Mouse (Mus musculus) heart, postnatal 10 days (tissue): ENCODE results near the gene Ephb2. TPM values are rescaled to one million over a fixed set of nuclear protein-coding genes. Genes with fewer than 3 reads are reported as not detected.

Experiments
- DNase-seq, 2 experiments: peaks; one replicate each; pipeline ENCODE4 v3.0.0; 2021
- intact Hi-C: fragments of 180-260 bp; cut with DNase I; formaldehyde crosslinking; loops from one replicate; pipeline ENCODE4 v1.15.1; 2025
- total RNA-seq, 2 experiments: library from RNA; stranded (reverse); gene quantifications; 2 replicates each; pipeline ENCODE4 v1.2.3; 2021

The Ephb2 gene
- total RNA-seq, 2 experiments from 2014 or later = 1.3 to 1.4 TPM

DNA sequence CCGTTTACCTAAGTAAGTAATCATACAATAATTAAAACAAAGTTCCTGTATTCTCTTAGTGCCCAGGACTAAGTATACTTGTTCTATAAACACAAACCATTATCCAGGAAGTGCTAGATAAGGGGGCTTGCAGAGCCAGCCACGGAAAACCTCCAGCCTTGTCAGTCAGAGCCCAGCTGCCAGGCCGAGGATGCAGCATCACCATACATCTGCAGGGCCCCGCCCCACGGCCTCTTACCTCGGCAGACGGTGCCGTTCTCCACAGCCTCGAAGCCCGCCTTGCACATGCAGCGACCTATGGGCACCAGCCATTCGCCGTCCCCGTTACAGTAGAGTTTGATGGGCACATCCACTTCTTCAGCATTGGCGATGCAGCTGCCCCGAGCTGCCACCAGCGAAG lies 65.1 kb downstream of the Ephb2 start:
- DNase-seq = no peak

DNA sequence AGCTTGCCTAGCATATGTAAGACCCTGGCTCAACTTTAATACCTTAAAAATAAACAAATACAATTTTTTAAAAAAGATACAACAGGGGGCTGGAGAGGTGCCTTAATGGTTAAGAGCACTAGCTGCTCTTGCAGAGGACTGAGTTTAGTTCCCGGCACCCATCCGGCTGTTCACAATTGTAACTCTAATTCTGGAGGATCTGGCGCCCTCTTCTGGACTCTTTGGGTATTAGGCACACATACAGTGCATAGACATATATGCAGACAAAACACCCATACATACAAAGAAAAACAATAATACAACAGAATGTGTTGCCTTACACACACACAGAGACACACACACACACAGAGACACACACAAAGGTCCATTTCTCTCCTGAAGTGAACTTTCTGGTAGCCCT lies 67.3 kb downstream of the Ephb2 start:
- no peak for DNase-seq
- intact Hi-C loops = no loop called here

More for the DNA sequence above, 65.1 kb downstream of the Ephb2 start:
- intact Hi-C loops = no loop called here

DNA sequence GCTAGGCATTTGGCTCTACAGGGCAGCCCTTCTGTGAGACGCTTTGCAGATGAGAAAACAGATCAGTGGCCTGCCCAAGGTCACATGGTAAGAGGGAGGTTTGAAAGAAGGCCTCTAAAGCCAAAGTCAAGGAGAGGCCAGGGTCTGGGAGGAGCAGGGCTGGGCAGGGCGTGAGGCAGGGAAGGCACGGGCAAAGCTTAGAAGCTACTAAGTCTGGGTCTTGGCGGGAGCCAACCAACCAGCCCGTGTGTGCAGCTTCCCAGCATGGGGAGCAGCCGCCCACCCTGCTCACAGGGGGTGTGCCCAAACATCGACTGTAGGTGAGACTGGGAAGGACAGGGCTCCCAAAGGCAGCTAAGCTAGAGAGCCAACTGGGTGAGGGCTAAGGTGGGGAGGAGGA lies 70.7 kb downstream of the Ephb2 start:
- intact Hi-C loops = no loop called here
- DNase-seq = no peak

DNA sequence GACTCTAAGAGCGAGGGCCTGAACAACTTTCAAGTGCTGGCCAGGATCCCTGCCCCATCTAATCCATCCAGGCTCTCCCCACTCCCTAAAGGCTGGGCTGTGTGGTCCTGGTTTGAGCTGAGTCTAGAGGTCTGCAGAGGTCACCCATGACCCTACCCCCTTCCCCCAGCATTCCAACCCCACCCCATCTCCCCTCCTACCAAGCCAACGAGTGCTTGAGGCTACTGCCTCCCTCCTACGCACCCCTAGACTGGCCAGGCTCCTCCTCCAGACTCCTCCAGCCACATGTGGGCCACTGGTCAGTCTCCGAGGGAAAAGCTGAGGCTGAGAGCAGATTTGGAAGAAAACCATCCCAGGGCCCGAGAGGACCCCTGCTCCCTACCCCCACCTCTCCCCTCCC lies 72.4 kb downstream of the Ephb2 start:
- DNase-seq = no peak
- intact Hi-C loops = no loop called here

DNA sequence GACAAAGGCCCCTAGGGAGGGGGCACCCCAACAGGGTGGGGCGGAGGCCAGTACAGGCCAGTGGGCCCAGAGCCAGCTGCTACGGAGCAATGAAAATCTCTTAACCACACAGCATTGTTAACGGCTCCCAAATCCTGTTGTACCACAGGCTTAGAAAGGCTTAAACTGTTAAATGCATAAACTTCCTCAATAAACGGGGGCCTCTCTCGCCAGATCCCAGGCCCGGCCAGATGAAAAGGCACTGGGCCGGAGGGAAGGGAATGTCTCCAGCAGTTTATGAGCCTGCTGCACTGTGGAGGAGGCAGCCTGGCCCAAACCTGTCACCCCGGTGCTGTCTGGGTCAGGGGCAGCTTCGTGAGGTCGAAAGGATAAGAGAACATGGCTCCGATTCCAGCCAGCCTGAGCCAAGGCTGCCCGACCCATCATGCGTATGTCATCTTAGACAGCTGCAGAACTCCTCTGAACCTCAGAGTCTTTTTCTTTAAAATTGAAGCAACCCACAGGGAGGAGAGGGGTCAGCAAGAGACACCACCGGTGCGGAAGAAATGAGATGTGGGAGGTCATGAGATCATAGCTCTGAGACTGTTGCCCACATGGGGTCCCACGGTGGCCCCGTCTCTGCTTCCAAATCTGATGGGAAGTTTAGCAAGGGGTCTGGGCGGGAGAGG lies 73.9 kb downstream of the Ephb2 start:
- intact Hi-C loops = no loop called here
- no peak for DNase-seq

DNA sequence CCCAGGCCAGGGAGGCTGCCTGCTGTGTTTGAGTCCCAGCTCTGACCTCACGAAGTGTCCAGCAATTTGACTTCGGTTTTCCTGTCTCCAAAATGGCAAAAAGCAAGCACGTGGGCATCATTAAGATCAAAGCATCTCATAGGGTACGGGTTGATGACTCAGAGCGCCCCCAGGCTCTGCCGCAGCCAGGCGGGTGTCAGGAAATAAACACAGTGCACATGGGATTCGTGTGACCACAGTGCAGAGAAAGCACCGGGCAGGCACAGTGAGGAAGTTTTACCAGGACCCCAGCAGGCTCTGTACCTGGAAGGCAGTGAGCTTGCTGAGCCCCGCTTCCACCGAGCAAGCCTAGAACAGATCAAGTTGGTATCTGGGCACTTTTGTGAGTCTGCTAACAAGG lies 74.9 kb downstream of the Ephb2 start:
- DNase-seq = no peak
- intact Hi-C loops = no loop called here

DNA sequence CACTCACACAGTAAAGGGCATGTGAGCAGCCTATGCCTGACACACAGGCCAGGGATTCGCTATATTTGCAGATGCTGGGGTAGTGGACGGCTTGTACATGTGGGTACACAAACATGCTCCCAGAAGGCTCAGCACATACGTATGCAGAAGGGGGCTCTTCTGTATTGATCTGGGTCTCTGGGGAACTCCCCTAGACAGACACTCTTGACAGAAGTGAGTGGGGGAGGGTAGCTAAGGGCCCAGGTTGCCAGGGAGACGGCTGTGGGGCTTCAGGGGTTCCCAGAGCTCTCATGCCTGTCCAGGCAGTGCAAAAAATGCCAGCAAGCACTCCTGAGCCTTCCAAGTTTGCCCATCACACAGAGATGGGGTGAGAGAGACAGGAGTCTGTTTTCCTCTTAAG lies 78.7 kb downstream of the Ephb2 start:
- intact Hi-C loops = no loop called here
- DNase-seq = no peak

DNA sequence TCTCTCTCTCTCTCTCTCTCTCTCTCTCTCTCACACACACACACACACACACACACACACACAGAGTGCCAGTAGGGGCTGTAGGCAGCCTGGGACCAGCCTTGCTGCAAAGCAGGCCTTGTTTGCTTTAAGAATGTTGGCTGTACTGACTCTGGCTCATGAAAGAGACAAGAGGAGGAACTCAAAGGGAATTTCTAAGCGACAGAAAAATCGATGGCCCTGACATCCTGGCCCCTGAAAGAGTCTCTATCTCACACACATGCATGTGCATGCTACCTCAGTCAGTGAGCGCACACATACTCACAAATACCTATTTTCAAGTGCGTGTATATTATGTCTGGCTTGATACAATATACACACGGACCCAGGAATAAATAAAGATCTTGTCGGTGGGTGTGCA lies 79.3 kb downstream of the Ephb2 start:
- no peak for DNase-seq
- intact Hi-C loops = no loop called here

DNA sequence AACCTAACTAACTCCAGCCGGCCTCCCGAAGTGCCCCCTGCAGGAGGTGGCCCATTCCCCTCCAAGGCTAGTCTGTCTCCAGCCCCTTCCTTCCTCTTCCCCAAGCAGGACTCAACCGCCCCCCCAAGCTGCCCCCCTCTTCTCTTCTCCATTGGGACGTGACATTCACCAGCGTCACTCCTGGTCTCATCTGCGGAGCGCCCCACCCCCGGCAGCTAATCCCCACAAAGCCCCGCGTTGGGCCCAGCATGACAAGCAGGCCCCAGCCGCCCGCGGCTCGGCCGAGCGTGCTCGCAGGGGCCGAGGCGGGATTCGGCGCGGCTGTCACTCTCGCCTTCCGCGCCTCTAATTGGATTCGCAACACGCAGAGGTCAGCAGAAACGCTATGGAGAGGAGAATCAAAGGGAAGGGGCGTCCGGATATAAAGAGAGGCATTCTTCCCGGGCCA lies 80.4 kb downstream of the Ephb2 start:
- intact Hi-C loops = no loop called here

DNA sequence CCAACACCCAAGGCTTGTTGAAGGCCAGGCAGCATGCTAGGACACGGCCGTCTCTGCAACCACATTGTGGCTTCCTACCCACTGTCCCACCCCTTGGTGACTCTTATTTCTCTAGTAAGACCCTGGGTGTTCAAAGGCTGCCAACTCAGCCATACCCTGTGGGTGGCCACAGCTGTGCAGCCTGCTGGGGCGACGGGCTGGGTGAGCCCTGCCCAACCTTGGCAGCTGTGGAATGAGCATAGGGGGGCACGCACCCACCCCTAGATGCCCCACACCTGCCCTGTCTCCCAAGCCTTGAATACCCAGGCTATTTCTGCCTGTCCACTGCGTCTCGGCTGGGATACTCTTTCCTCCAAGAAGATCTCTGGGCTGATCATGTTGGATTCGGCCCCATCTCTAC lies 81.5 kb downstream of the Ephb2 start:
- DNase-seq = no peak
- intact Hi-C loops = no loop called here

More for the DNA sequence above, 80.4 kb downstream of the Ephb2 start:
- peak in 1 of 2 experiments; percentile 52 for DNase-seq

DNA sequence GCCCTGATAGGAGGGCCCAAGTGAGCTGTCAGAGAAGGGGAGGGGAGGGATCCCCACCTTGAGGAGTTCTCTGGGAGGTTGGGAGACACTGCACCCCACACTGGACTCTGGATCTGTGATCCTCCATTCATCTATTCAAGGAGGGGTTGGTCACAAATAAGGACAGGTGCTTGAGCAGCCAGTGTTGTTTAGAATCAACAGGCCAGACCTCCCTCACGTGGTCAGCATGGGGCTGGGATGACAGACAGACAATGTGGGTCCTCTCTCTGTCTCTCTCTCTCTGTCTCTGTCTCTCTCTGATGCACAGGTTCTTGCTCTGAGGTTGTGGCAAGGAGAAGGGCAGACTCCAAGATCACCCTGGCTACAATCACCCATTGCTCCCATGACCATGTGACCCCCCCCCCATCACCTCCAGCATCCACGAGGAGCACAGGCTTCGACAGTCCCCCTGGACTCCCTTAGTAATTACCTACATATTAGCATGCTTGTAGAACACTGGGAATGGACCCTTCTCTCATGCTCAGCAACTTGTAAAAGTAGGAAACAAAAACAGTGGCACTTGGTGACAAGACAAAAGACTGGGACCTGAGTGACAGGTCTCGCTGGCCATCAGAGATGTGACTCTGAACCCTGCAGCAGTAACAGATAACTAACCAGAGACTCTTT lies 84.3 kb downstream of the Ephb2 start:
- DNase-seq = no peak
- intact Hi-C loops = no loop called here

DNA sequence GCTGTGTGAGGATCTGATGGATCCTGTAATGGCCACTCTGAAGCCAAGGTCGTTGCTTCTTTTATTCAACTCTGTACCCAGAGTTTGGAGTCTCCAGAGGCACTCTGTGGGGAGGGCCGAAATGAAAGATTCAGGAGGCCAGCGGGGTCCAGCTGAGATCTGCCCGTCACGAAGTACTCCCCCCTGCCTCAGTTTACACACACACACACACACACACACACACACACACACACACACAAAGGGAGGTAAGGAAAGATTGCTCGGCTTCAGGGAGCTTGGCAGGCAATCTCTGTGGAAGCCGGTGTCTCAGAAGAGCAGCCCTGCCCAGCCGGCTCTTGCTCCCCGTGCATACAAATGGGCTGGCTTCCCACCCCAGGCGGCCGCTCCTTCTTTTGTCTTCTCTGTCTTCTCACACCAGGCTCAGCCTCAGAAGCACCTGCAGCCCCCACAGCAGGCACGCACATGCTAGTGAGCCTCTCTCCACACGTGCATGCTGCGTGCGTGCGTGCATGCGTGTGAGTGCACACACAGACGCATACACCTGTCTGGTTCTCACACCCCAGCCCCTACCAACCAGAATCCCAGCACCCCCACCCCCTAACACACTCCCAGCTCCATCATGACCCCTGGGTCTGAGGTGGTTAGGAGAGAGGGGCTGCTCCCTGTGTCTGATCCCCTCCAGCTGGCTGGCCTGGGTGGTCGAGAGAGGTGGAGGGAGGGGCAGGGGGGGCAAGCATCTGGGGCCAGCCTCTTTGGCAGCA lies 85.0 kb downstream of the Ephb2 start:
- DNase-seq = no peak
- intact Hi-C loops = no loop called here

DNA sequence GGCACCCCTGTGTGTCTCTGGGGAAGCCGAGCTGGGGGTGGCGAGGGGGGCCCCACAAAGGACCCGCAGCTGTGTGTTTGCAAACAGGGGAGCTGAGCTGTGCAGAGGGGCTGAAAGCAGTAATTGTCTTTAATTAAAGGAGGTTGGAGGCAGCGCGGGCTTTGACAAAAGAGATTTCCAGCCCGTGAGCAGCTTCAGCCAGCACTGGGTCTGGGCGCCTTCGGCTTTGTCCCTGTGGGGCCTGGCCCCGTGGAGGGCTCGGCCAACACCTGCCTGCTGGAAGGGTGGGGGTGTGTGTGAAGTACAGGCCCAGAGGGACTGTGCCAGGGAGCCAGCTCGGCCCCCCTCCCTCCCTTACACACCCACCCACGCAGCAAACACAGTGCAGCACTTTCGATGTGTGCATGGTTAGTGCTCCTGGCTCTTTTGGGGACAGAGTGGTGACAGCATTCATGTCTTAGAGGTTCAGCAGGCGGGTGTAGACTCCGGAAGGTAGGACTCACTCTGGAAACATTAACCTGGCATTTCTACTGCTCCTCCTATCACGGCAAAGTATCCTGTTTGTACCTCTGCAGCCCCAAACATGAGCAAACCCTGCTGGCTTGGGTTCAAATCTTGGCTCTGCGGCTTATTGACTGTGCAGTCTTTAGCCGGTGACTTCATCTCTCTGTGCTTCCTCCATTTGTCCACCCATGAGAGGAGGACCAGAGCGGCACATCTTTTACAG lies 85.8 kb downstream of the Ephb2 start:
- intact Hi-C loops = loop anchor here (5.0 kb wide), 1 partner anchor 52 kb away; no protein-coding TSS in a partner anchor
- no peak for DNase-seq

DNA sequence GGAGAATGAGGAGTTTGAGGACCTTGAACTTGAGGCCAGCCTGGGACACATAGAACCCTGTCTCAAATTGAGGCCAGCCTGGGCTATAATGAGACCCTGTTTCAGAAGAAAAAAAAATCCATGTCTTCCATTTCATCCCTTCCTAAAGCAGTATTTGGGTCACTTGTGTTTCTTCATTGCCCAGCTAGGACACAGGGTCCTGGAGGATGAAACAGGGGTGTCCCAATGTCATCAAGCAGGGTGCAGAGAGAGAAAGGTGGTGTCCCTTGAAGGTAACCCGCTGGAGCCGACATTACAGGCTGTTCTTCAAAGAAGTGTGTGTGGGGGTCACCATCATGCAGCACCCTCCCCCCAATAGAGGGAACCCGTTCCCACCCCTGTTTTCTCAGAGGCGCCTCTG lies 86.4 kb downstream of the Ephb2 start:
- DNase-seq = no peak
- intact Hi-C loops = loop anchor here (5.0 kb wide), 1 partner anchor 53 kb away; no protein-coding TSS in a partner anchor

DNA sequence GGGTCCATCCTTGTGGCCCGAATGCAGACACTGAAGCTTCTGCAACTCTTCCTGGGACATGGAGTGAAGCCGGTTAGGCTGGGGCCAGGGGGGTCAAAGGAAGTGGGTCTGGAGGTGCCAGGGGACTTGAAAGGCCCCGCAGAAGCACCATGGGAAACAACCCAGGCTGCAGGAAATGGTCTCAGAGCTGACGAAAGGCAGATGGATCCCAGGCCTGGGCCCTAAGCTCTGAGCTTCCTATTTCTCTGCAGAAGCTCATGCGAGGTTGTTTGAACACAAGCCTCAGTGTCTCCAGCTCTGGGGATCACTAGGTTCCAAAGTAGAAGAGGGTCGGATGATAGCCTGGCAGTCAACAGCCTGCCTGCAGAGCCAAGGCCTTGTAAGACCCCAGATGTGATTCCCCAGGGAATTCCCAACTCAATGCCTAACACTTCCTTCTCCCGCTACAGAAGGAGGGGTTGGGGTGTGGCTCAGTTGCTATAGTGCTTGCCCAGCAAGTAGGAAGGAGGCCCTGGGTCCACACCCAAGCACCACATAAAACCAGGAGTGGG lies 86.9 kb downstream of the Ephb2 start:
- peak; percentile 50 to 53 for DNase-seq
- intact Hi-C loops = loop anchor here (5.0 kb wide), 1 partner anchor 53 kb away; no protein-coding TSS in a partner anchor

DNA sequence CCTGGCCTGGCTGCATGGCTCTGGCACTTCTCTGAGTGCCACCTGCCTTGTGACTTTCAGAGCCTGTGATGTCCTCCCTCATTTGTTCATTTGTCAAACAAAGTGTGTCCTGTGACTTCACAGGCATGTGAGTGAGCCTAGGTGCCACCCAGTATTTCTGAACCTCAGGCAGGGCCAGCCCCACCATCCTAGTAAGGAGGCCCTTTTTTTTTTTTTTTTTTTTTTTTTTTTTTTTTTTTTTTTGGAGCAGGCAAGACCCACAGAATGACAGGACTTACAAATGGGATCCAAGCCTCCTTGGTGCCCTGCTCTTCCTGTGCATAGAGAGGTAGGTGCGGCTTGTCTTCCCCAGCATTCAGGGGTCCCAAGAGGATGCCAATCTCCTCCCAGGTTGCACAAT lies 89.3 kb downstream of the Ephb2 start:
- intact Hi-C loops = loop anchor here (5.0 kb wide), 1 partner anchor 56 kb away; no protein-coding TSS in a partner anchor

DNA sequence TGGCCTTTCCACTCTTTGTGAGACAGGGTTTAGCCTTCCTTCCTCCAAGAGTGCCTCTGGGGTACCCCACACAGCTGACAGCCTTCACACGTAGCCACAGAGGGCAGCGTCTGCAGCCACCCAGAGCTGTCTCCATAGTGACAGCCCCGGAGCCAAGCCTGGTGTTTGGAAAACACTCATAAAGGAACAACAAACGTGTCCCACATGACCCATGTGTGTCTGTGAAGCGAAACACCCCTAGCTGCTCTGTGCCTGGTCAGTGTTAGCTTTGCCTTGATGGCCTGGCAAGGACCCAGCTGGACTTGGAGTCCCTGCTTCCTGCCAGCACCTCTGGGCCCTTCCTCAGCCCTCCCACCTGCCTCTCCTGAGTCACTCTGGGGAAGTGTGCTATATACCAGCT lies 93.1 kb downstream of the Ephb2 start:
- intact Hi-C loops = no loop called here
- DNase-seq = peak; percentile 84 to 88

More for the DNA sequence above, 89.3 kb downstream of the Ephb2 start:
- no peak for DNase-seq

DNA sequence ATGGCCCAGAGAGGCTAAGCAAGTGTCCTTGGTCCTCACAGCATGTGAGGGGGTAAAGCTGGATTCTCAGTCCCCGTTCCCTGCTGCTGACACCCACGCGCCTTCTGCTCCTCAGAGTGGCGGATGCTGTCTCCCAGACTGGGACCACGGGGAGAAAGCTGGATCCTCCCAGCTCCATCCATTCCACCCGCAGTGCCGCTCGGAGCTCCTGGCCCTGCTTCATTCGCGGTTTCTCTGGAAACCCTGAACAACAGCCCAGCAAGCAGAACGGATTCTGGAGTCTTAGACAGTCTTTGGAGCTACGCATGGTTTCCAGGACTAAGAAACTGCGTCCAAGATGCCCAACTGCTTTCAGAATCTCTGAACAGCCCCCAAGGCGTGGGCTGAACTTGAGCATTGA lies 93.9 kb downstream of the Ephb2 start:
- peak; percentile 44 to 51 for DNase-seq
- intact Hi-C loops = no loop called here

DNA sequence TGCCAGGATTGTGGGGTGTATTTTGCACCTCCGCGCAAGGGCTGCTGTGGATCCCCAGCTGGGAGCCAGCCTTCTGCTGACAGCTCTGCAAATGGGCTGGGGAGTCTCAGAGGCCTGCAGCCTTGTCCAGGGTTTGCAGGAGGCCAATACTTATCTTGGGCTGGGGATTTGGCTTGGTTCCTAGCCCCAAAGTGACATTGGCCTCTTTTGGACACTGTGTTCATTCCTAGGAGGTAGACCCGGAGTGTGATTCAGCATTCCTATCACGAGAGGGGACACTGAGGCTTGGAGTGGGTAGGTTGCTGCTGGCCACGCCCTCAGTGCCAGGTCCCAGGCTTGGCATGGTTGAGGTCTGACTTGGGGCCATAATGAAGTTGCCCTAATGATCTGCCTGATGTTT lies 94.8 kb downstream of the Ephb2 start:
- peak; percentile 81 to 82 for DNase-seq
- intact Hi-C loops = no loop called here

DNA sequence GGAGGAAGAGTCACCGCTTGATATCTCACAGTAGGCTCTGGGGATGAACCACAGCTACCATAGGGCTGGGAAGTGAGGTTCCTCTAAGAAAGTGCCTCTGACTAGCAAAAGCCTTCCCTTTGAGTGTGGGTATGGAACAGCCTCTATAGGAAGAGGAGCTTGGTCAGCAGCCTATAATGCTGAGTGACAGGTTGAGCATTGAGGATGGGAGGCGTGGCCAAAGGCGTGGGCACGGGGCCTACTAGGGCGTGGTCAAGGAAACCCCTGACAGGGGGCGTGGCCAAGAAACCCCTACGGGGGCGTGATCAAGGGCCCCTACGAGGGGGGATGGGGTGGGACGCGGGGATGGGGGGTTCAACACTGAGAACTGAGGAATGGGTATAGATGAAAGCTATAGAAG lies 96.6 kb downstream of the Ephb2 start:
- no peak for DNase-seq
- intact Hi-C loops = no loop called here

DNA sequence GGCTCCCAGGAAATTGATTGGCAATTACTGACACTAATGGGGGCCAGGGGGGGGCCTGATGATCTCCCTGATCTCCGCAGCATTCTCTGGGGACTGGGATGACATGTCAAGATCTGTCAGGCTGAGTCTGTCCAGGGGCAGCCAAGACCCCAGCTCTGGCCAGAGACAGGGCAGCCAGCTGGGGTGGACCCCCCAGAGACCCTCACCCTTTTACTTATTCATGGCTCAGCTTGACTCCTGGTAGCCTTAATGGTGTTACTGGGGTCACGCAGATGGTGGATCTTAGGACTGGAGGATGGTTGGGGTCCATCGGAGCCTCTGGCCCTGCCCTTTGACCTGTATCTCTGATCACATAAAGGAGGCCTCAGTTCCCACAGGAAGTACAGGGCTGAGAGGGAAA lies 97.5 kb downstream of the Ephb2 start:
- intact Hi-C loops = no loop called here
- no peak for DNase-seq
